Mouse (Mus musculus): ENCODE results near the gene Rspo3. TPM values are rescaled to one million over a fixed set of nuclear protein-coding genes. Genes with fewer than 3 reads are reported as not detected.

Rspo3 gene
- total RNA-seq, 2 experiments from 2014 or later: not detected

GRCm38 (mm10) chr10:29445076-29445475 lies 90.6 kb downstream of the Rspo3 start:
- peak; percentile 69 for ATAC-seq (replicated peaks; ENCODE audit: poor library complexity, severe bottlenecking)

GRCm38 (mm10) chr10:29441297-29441696 lies 94.4 kb downstream of the Rspo3 start:
- no peak for ATAC-seq (replicated peaks; ENCODE audit: poor library complexity, severe bottlenecking)

GRCm38 (mm10) chr10:29432935-29433453 lies 102.7 kb downstream of the Rspo3 start:
- ATAC-seq (replicated peaks; ENCODE audit: poor library complexity, severe bottlenecking): no peak

- no peak for ATAC-seq (replicated peaks; ENCODE audit: poor library complexity, severe bottlenecking)
Observed at GRCm38 (mm10) chr10:29426660-29427059, 109.0 kb downstream of the Rspo3 start.

GRCm38 (mm10) chr10:29424571-29424970 lies 111.1 kb downstream of the Rspo3 start:
- ATAC-seq (replicated peaks; ENCODE audit: poor library complexity, severe bottlenecking): no peak

- no peak for ATAC-seq (replicated peaks; ENCODE audit: poor library complexity, severe bottlenecking)
Observed at GRCm38 (mm10) chr10:29414361-29414760, 121.3 kb downstream of the Rspo3 start.

- no peak for ATAC-seq (replicated peaks; ENCODE audit: poor library complexity, severe bottlenecking)
Observed at GRCm38 (mm10) chr10:29402656-29403268, 132.9 kb downstream of the Rspo3 start.

Other genes starting within 250 kb of the Rspo3 start
- 12.2 and 13.2 TPM in 2 replicates for gene Echdc1, start 222.7 kb downstream of the Rspo3 start, total RNA-seq (2014; fragmentation: Nextera tagmentation)
- gene Echdc1, start 222.7 kb downstream of the Rspo3 start, total RNA-seq (2017): 20.0 and 33.0 TPM in 2 replicates
- 19.1 and 26.0 TPM in 2 replicates for gene Rnf146, start 173.4 kb downstream of the Rspo3 start, total RNA-seq (2014; fragmentation: Nextera tagmentation)
- 41.8 and 49.1 TPM in 2 replicates for gene Rnf146, start 173.4 kb downstream of the Rspo3 start, total RNA-seq (2017)